Mouse (Mus musculus) hindlimb bud, embryonic 11.5 days (tissue): ENCODE data around the gene Ccdc71.

Experiments used
- DNase-seq: peaks from one replicate; pipeline ENCODE4 v3.0.0-alpha.2; 2012; ENCODE audit warnings: low read depth, low spot score; ENCODE audit errors: extremely low spot score

Gene Ccdc71

GRCm38 (mm10) chr9:108486973-108487530, 26.7 kb downstream of the Ccdc71 start:
- no peak for DNase-seq

- no peak for DNase-seq
Measured at GRCm38 (mm10) chr9:108488403-108488802, 28.1 kb downstream of the Ccdc71 start.

GRCm38 (mm10) chr9:108489215-108489614, 28.9 kb downstream of the Ccdc71 start:
- no peak for DNase-seq

- no peak for DNase-seq
Measured at GRCm38 (mm10) chr9:108489702-108490558, 29.6 kb downstream of the Ccdc71 start.

- DNase-seq, result peak; percentile 76
Measured at GRCm38 (mm10) chr9:108490559-108491285, 30.4 kb downstream of the Ccdc71 start, which contains the start of gene Usp19. Usp19 (plus strand) TSS chr9:108490602.

- DNase-seq, result no peak
Measured at GRCm38 (mm10) chr9:108491286-108491580, 30.9 kb downstream of the Ccdc71 start.

GRCm38 (mm10) chr9:108492043-108492750, 31.9 kb downstream of the Ccdc71 start:
- DNase-seq, result no peak

- no peak for DNase-seq
Measured at GRCm38 (mm10) chr9:108493246-108493645, 32.9 kb downstream of the Ccdc71 start.

GRCm38 (mm10) chr9:108494146-108494825, 34.0 kb downstream of the Ccdc71 start:
- DNase-seq, result no peak

- DNase-seq, result no peak
Measured at GRCm38 (mm10) chr9:108494905-108495304, 34.6 kb downstream of the Ccdc71 start.

- no peak for DNase-seq
Measured at GRCm38 (mm10) chr9:108499231-108499630, 38.9 kb downstream of the Ccdc71 start.

- no peak for DNase-seq
Measured at GRCm38 (mm10) chr9:108499943-108500342, 39.6 kb downstream of the Ccdc71 start.

- no peak for DNase-seq
Measured at GRCm38 (mm10) chr9:108506901-108507300, 46.6 kb downstream of the Ccdc71 start.

- peak; percentile 91 for DNase-seq
Measured at GRCm38 (mm10) chr9:108507619-108508434, 47.5 kb downstream of the Ccdc71 start, which contains the start of gene Qars. Qars (plus strand) TSS chr9:108507706.

- no peak for DNase-seq
Measured at GRCm38 (mm10) chr9:108508776-108509175, 48.4 kb downstream of the Ccdc71 start.
